Mouse (Mus musculus): ENCODE data around the gene Lrp8. TPM values are rescaled to one million over a fixed set of nuclear protein-coding genes. Genes with fewer than 3 reads are reported as not detected.

The Lrp8 gene
- polyA plus RNA-seq, 1 experiment from 2014 or later, result 33.5 TPM

GRCm38 (mm10) chr4:107844971-107845370 lies 42.9 kb downstream of the Lrp8 start:
- Histone ChIP-seq H3K9me3 (replicated peaks; ENCODE audit: control insufficient read depth, low read length) (no peaks in the 10 kb centered on the region), H3K27ac (ENCODE audit: low read depth, low read length) (peak overlapping the region; percentile 66; the same call in 1 of the 2 replicates), H3K9ac (ENCODE audit: low read length) (no peak overlapping the region), H3K4me1 (ENCODE audit: control insufficient read depth, insufficient read depth, low read length) (peaks cover 18% of the 10 kb centered on the region), H3K27me3 (replicated peaks; ENCODE audit: control insufficient read depth, insufficient read depth, low read length) (0 out of 2 replicates have a peak, but pooled peaks cover 3% of the 10 kb centered on the region), H3K4me2 (ENCODE audit: low read length) (no peak overlapping the region), H3K36me3 (ENCODE audit: control insufficient read depth, insufficient read depth, low read length) (peaks cover 67% of the 10 kb centered on the region), H3K4me3 (ENCODE audit: low read depth, low read length) (no peak overlapping the region)
- DNase-seq (ENCODE audit: low spot score), result peak; percentile 82
- WGBS, result under 1% methylated on average over 10 of the region's 10 CpGs
- ATAC-seq, result 0 out of 2 replicates have a peak, but pooled peaks have one; percentile 11

DNA sequence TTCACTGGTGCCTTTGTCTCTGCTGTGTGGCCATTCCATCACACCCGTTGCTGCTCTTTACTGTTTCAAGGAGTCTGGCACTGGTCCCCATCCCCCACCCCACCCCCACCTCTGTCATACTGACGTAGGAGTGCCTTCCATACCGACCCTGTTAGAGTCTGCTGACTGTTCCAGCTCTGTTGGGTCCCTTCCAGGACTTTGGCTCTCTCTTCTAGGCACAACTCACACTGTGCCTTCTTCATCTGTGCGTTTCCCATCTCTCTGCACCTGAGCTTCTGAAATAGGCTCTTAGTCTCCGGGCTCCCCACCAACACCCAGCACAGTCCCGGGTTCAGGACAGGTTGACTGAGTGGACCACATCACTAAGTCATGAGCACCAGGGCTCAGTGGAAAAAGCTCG lies 44.7 kb downstream of the Lrp8 start:
- no peak overlapping the region for H3K4me2 ChIP-seq (ENCODE audit: low read length)
- H3K4me3 ChIP-seq (ENCODE audit: low read depth, low read length), result no peak overlapping the region
- H3K9ac ChIP-seq (ENCODE audit: low read length), result no peak overlapping the region
- 66% methylated on average over 7 of the region's 7 CpGs for WGBS
- H3K27me3 ChIP-seq (replicated peaks; ENCODE audit: control insufficient read depth, insufficient read depth, low read length), result 0 out of 2 replicates have a peak, but pooled peaks cover 3% of the 10 kb centered on the region
- DNase-seq (ENCODE audit: low spot score) (no peak), ATAC-seq (no peak)
- no peaks in the 10 kb centered on the region for H3K9me3 ChIP-seq (replicated peaks; ENCODE audit: control insufficient read depth, low read length)
- peaks cover 85% of the 10 kb centered on the region for H3K36me3 ChIP-seq (ENCODE audit: control insufficient read depth, insufficient read depth, low read length)
- H3K27ac ChIP-seq (ENCODE audit: low read depth, low read length), result no peak overlapping the region
- H3K4me1 ChIP-seq (ENCODE audit: control insufficient read depth, insufficient read depth, low read length), result peaks cover 16% of the 10 kb centered on the region

GRCm38 (mm10) chr4:107848546-107848945 lies 46.5 kb downstream of the Lrp8 start:
- no peak for DNase-seq (ENCODE audit: low spot score)
- Histone ChIP-seq H3K4me2 (ENCODE audit: low read length) (no peak overlapping the region), H3K27me3 (replicated peaks; ENCODE audit: control insufficient read depth, insufficient read depth, low read length) (0 out of 2 replicates have a peak, but pooled peaks cover 3% of the 10 kb centered on the region), H3K4me1 (ENCODE audit: control insufficient read depth, insufficient read depth, low read length) (0 out of 2 replicates have a peak, but pooled peaks cover 4% of the 10 kb centered on the region), H3K36me3 (ENCODE audit: control insufficient read depth, insufficient read depth, low read length) (peaks cover 92% of the 10 kb centered on the region), H3K27ac (ENCODE audit: low read depth, low read length) (no peak overlapping the region), H3K9ac (ENCODE audit: low read length) (no peak overlapping the region), H3K9me3 (replicated peaks; ENCODE audit: control insufficient read depth, low read length) (no peaks in the 10 kb centered on the region), H3K4me3 (ENCODE audit: low read depth, low read length) (no peak overlapping the region)
- no peak for ATAC-seq
- 85% methylated on average over 5 of the region's 5 CpGs for WGBS

DNA sequence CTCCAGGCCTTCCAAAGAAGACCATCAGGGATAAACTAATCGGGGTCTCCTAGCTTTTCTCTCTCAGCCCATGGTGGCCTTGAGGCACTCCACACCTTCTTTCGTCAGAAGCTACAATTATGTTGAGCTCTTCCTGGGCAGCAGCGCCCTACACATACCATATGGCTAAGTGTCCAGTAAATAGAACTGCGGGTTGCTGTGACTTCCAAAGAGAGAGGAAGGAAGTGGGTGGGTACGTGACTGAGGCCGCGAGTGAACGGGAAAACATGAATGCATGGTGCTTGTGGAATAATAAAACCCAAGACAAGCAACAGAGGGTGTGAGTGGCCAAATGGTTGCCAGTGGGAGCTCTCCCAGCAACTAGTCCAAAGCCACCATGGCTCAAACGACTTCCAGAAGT lies 47.6 kb downstream of the Lrp8 start:
- ATAC-seq, result no peak
- peaks cover 93% of the 10 kb centered on the region for H3K36me3 ChIP-seq (ENCODE audit: control insufficient read depth, insufficient read depth, low read length)

DNA sequence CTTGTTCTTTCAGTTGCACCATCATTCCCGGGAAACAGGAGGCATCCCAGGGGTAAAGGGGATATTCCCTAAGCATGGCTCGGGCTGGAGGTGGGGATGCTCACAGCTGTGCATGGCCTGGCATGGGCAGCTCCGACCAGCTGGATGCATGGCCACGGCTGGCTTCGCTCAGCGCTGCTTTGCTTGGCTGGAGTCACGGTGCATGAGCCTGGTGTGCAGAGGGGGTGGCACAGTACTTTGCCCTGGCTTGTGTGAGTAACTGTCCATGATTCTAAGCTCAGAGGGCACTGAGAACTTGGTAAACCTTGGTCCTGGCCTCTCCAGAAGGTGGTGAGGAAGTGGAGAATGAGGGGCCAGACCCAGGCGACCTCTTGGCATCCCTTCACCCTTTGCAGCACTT lies 48.0 kb downstream of the Lrp8 start:
- no peaks in the 10 kb centered on the region for H3K4me1 ChIP-seq (ENCODE audit: control insufficient read depth, insufficient read depth, low read length)
- H3K27ac ChIP-seq (ENCODE audit: low read depth, low read length), result no peak overlapping the region
- no peak for DNase-seq (ENCODE audit: low spot score)
- H3K9ac ChIP-seq (ENCODE audit: low read length), result no peak overlapping the region
- WGBS, result 92% methylated on average over 8 of the region's 8 CpGs
- H3K36me3 ChIP-seq (ENCODE audit: control insufficient read depth, insufficient read depth, low read length), result peaks cover 97% of the 10 kb centered on the region
- ATAC-seq, result no peak
- no peak overlapping the region for H3K4me2 ChIP-seq (ENCODE audit: low read length)
- no peak overlapping the region for H3K4me3 ChIP-seq (ENCODE audit: low read depth, low read length)
- no peaks in the 10 kb centered on the region for H3K9me3 ChIP-seq (replicated peaks; ENCODE audit: control insufficient read depth, low read length)
- H3K27me3 ChIP-seq (replicated peaks; ENCODE audit: control insufficient read depth, insufficient read depth, low read length), result 0 out of 2 replicates have a peak, but pooled peaks cover 3% of the 10 kb centered on the region

More for the DNA sequence above, 47.6 kb downstream of the Lrp8 start:
- 0 out of 2 replicates have a peak, but pooled peaks cover 3% of the 10 kb centered on the region for H3K27me3 ChIP-seq (replicated peaks; ENCODE audit: control insufficient read depth, insufficient read depth, low read length)
- 0 out of 2 replicates have a peak, but pooled peaks cover 2% of the 10 kb centered on the region for H3K4me1 ChIP-seq (ENCODE audit: control insufficient read depth, insufficient read depth, low read length)
- H3K27ac ChIP-seq (ENCODE audit: low read depth, low read length), result no peak overlapping the region
- H3K4me3 ChIP-seq (ENCODE audit: low read depth, low read length), result no peak overlapping the region
- 83% methylated on average over 9 of the region's 9 CpGs for WGBS
- no peaks in the 10 kb centered on the region for H3K9me3 ChIP-seq (replicated peaks; ENCODE audit: control insufficient read depth, low read length)
- no peak overlapping the region for H3K9ac ChIP-seq (ENCODE audit: low read length)
- no peak overlapping the region for H3K4me2 ChIP-seq (ENCODE audit: low read length)
- no peak for DNase-seq (ENCODE audit: low spot score)

GRCm38 (mm10) chr4:107853333-107853732 lies 51.3 kb downstream of the Lrp8 start:
- peaks cover 98% of the 10 kb centered on the region for H3K36me3 ChIP-seq (ENCODE audit: control insufficient read depth, insufficient read depth, low read length)

DNA sequence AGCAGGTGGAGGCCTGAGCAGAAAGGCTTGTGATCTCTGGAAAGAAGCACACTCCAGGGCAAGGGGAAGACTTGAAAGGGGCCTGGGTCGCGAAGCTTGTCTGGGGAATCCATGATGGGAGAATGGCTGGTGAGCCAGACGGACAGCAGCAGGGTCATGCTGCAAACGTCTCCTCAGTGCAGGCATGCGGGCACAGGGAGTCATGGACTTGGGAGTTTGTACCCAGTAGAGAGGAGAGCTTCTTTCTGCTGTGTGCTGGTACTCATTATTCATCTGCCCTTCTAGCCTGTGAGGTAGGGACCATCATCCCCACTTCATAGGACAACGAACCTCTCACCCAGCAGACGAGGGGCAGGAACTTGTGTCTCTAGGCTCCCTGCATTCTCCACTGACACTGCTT lies 51.8 kb downstream of the Lrp8 start:
- peaks cover 98% of the 10 kb centered on the region for H3K36me3 ChIP-seq (ENCODE audit: control insufficient read depth, insufficient read depth, low read length)
- H3K4me2 ChIP-seq (ENCODE audit: low read length), result no peak overlapping the region
- DNase-seq (ENCODE audit: low spot score) (no peak), ATAC-seq (no peak)
- H3K27me3 ChIP-seq (replicated peaks; ENCODE audit: control insufficient read depth, insufficient read depth, low read length), result no peaks in the 10 kb centered on the region
- WGBS, result 94% methylated on average over 7 of the region's 7 CpGs
- H3K27ac ChIP-seq (ENCODE audit: low read depth, low read length), result no peak overlapping the region
- no peaks in the 10 kb centered on the region for H3K9me3 ChIP-seq (replicated peaks; ENCODE audit: control insufficient read depth, low read length)
- H3K4me1 ChIP-seq (ENCODE audit: control insufficient read depth, insufficient read depth, low read length), result no peaks in the 10 kb centered on the region
- no peak overlapping the region for H3K4me3 ChIP-seq (ENCODE audit: low read depth, low read length)
- H3K9ac ChIP-seq (ENCODE audit: low read length), result no peak overlapping the region

More at GRCm38 (mm10) chr4:107853333-107853732, 51.3 kb downstream of the Lrp8 start:
- H3K27ac ChIP-seq (ENCODE audit: low read depth, low read length), result no peak overlapping the region
- H3K27me3 ChIP-seq (replicated peaks; ENCODE audit: control insufficient read depth, insufficient read depth, low read length), result no peaks in the 10 kb centered on the region
- no peak for DNase-seq (ENCODE audit: low spot score)
- H3K4me2 ChIP-seq (ENCODE audit: low read length), result no peak overlapping the region
- no peaks in the 10 kb centered on the region for H3K9me3 ChIP-seq (replicated peaks; ENCODE audit: control insufficient read depth, low read length)
- no peak overlapping the region for H3K9ac ChIP-seq (ENCODE audit: low read length)
- 95% methylated on average over 8 of the region's 8 CpGs for WGBS
- H3K4me1 ChIP-seq (ENCODE audit: control insufficient read depth, insufficient read depth, low read length), result no peaks in the 10 kb centered on the region
- no peak overlapping the region for H3K4me3 ChIP-seq (ENCODE audit: low read depth, low read length)
- ATAC-seq, result no peak

- Histone ChIP-seq H3K4me3 (ENCODE audit: low read depth, low read length) (no peak overlapping the region), H3K9me3 (replicated peaks; ENCODE audit: control insufficient read depth, low read length) (no peaks in the 10 kb centered on the region), H3K4me2 (ENCODE audit: low read length) (no peak overlapping the region), H3K36me3 (ENCODE audit: control insufficient read depth, insufficient read depth, low read length) (peaks cover 97% of the 10 kb centered on the region), H3K27me3 (replicated peaks; ENCODE audit: control insufficient read depth, insufficient read depth, low read length) (no peaks in the 10 kb centered on the region), H3K4me1 (ENCODE audit: control insufficient read depth, insufficient read depth, low read length) (no peaks in the 10 kb centered on the region), H3K27ac (ENCODE audit: low read depth, low read length) (no peak overlapping the region; the same call in 1 of the 2 replicates), H3K9ac (ENCODE audit: low read length) (no peak overlapping the region)
- DNase-seq (ENCODE audit: low spot score) (peak; percentile 27), ATAC-seq (no peak)
- WGBS, result 72% methylated on average over 11 of the region's 11 CpGs
Measured at GRCm38 (mm10) chr4:107856958-107857686, 55.1 kb downstream of the Lrp8 start.

GRCm38 (mm10) chr4:107858995-107859394 lies 56.9 kb downstream of the Lrp8 start:
- WGBS, result 88% methylated on average over 7 of the region's 7 CpGs
- no peak for ATAC-seq
- Histone ChIP-seq H3K4me3 (ENCODE audit: low read depth, low read length) (no peak overlapping the region), H3K9ac (ENCODE audit: low read length) (no peak overlapping the region), H3K9me3 (replicated peaks; ENCODE audit: control insufficient read depth, low read length) (no peaks in the 10 kb centered on the region), H3K4me2 (ENCODE audit: low read length) (no peak overlapping the region), H3K4me1 (ENCODE audit: control insufficient read depth, insufficient read depth, low read length) (no peaks in the 10 kb centered on the region), H3K27me3 (replicated peaks; ENCODE audit: control insufficient read depth, insufficient read depth, low read length) (no peaks in the 10 kb centered on the region), H3K36me3 (ENCODE audit: control insufficient read depth, insufficient read depth, low read length) (peaks cover 96% of the 10 kb centered on the region), H3K27ac (ENCODE audit: low read depth, low read length) (no peak overlapping the region)
- DNase-seq (ENCODE audit: low spot score), result no peak

Data from forebrain, embryonic 14.5 days (tissue).